Mouse (Mus musculus): ENCODE measurements around the gene Ltk. TPM values are rescaled to one million over a fixed set of nuclear protein-coding genes. Genes with fewer than 3 reads are reported as not detected.
"Not testable (repeated sequence)": the region's sequence is repeated elsewhere in the genome, so short reads cannot be mapped to it uniquely, and the experiment has no call there.

Gene Ltk
- polyA plus RNA-seq, 1 experiment from 2014 or later, result 0.86 TPM

DNA sequence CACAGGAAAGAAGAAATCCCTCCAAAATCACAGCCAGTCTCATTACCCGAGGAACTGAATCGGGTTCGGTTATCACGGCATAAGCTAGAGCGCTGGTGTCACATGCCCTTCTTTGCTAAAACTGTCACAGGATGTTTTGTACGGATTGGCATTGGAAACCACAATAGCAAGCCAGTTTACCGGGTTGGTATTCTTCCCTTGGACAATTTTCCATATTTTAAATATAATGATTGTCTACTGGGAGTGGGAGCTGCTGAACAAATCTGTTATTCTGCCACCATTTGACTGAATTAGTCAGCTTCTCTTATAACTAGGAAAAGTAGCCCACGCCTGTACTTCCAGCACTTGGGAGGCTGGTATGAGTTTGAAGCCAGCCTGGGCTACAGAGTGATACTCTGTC, 39.2 kb downstream of the Ltk start:
- Histone ChIP-seq H3K27ac (ENCODE audit: low read length) (no peak overlapping the region), H3K4me3 (ENCODE audit: low read length) (no peak overlapping the region), H3K27me3 (replicated peaks; ENCODE audit: control insufficient read depth, insufficient read depth, low read length) (no peaks in the 10 kb centered on the region), H3K36me3 (ENCODE audit: control insufficient read depth, insufficient read depth, low read length) (peaks cover 14% of the 10 kb centered on the region; the same call in 1 of the 2 replicates), H3K4me2 (ENCODE audit: low read depth, low read length) (no peak overlapping the region), H3K9ac (ENCODE audit: low read depth, low read length) (no peak overlapping the region), H3K4me1 (ENCODE audit: control insufficient read depth, insufficient read depth, low read length) (no peaks in the 10 kb centered on the region), H3K9me3 (ENCODE audit: control insufficient read depth, low read length) (no peaks in the 10 kb centered on the region)
- no peak for ATAC-seq
- 93% methylated on average over 8 of the region's 8 CpGs for WGBS

DNA sequence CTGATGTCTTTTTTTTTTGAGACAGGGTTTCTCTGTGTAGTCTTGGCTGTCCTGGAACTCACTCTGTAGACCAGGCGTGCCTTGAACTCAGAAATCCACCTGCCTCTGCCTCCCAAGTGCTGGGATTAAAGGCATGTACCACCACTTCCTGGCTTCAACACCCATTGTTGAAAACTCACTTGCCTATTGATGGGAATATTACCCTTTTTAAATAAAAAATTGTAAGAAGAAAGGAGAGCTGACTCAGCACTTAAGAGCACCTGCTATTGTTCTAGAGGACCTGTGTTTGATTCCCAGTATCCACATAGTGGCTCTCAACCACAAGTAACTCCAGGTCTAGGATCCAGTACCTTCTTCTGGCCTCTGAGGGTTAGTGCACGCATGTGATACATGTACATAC, 44.4 kb downstream of the Ltk start:
- H3K9ac ChIP-seq (ENCODE audit: low read depth, low read length); H3K27me3 ChIP-seq (replicated peaks; ENCODE audit: control insufficient read depth, insufficient read depth, low read length); H3K4me3 ChIP-seq (ENCODE audit: low read length); H3K9me3 ChIP-seq (ENCODE audit: control insufficient read depth, low read length); H3K27ac ChIP-seq (ENCODE audit: low read length); H3K4me2 ChIP-seq (ENCODE audit: low read depth, low read length); H3K4me1 ChIP-seq (ENCODE audit: control insufficient read depth, insufficient read depth, low read length); ATAC-seq; H3K36me3 ChIP-seq (ENCODE audit: control insufficient read depth, insufficient read depth, low read length): not testable (repeated sequence)
- 93% methylated on average over 2 of the region's 2 CpGs for WGBS

DNA sequence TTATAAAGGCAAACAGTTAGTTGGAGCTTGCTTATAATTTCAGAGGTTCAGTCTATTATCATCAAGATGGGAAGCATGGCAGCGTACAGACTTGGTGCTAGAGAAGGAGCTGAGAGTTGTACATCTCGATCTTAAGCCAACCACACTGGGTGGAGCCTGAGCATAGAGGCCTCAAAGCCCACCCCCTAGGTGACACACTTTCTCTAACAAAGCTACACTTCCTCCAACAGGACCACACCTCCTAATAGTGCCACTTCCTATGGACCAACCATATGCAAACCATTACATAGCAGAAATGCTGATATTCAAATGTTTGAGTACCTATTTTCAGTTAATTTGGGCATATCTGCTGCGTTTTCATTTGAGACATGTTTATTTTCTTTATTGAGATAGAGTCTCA, 50.2 kb downstream of the Ltk start:
- no peak for ATAC-seq
- Histone ChIP-seq H3K4me1 (ENCODE audit: control insufficient read depth, insufficient read depth, low read length) (no peaks in the 10 kb centered on the region), H3K27me3 (replicated peaks; ENCODE audit: control insufficient read depth, insufficient read depth, low read length) (no peaks in the 10 kb centered on the region), H3K36me3 (ENCODE audit: control insufficient read depth, insufficient read depth, low read length) (no peaks in the 10 kb centered on the region; the same call in 1 of the 2 replicates), H3K27ac (ENCODE audit: low read length) (no peak overlapping the region), H3K9me3 (ENCODE audit: control insufficient read depth, low read length) (no peaks in the 10 kb centered on the region), H3K4me3 (ENCODE audit: low read length) (no peak overlapping the region), H3K4me2 (ENCODE audit: low read depth, low read length) (no peak overlapping the region), H3K9ac (ENCODE audit: low read depth, low read length) (no peak overlapping the region)
- WGBS, result 93% methylated on average over 3 of the region's 3 CpGs

DNA sequence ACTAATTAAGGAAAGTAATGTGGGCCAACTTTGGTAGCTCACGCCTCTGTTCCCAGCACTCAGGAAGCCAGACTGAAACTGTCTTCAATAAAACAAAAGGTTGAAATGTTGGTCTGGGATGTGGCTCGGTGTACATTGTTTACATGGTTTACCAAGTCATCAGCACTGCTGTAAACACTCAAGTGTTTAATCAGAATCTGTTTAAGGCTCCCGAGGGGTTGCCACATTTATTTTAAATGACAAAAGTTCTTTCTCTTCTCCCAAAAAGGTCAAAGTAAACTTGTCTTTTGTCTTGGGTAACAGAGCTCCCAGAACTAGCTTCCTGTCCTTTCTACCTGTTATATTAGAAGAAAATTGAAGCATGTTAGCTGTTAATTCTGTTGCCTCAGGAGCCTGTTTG, 52.6 kb downstream of the Ltk start:
- Histone ChIP-seq H3K4me3 (ENCODE audit: low read length) (no peak overlapping the region), H3K36me3 (ENCODE audit: control insufficient read depth, insufficient read depth, low read length) (no peaks in the 10 kb centered on the region; the same call in 1 of the 2 replicates), H3K4me2 (ENCODE audit: low read depth, low read length) (no peak overlapping the region), H3K4me1 (ENCODE audit: control insufficient read depth, insufficient read depth, low read length) (no peaks in the 10 kb centered on the region), H3K27ac (ENCODE audit: low read length) (no peak overlapping the region), H3K27me3 (replicated peaks; ENCODE audit: control insufficient read depth, insufficient read depth, low read length) (no peaks in the 10 kb centered on the region), H3K9me3 (ENCODE audit: control insufficient read depth, low read length) (no peaks in the 10 kb centered on the region), H3K9ac (ENCODE audit: low read depth, low read length) (no peak overlapping the region)
- ATAC-seq, result no peak
- WGBS, result 83% methylated on average over 3 of the region's 3 CpGs

DNA sequence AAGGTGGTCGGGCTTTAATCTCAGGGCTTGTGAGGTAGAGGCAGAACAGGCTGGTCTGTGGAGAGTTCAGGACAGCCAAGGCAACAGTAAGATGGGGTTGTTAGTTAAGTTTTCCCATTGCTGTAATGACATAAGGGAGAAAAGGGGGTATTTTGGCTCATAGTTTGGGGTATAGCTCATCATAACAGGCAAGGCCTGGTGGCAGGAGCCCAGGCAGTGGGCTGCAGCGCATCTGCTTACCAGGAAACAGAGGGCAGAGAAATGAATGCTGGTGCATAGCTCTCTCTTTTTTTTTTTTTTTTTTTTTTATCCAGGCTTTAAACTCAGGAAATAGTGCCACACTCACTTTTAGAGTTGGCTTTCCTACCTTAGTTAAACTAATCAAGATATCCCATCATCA, 57.1 kb downstream of the Ltk start:
- ATAC-seq, result no peak
- H3K4me1 ChIP-seq (ENCODE audit: control insufficient read depth, insufficient read depth, low read length), result no peaks in the 10 kb centered on the region
- H3K9ac ChIP-seq (ENCODE audit: low read depth, low read length), result no peak overlapping the region
- H3K4me3 ChIP-seq (ENCODE audit: low read length), result no peak overlapping the region
- WGBS, result 93% methylated on average over 2 of the region's 2 CpGs
- no peak overlapping the region for H3K4me2 ChIP-seq (ENCODE audit: low read depth, low read length)
- H3K36me3 ChIP-seq (ENCODE audit: control insufficient read depth, insufficient read depth, low read length), result no peaks in the 10 kb centered on the region
- no peaks in the 10 kb centered on the region for H3K27me3 ChIP-seq (replicated peaks; ENCODE audit: control insufficient read depth, insufficient read depth, low read length)
- no peak overlapping the region for H3K27ac ChIP-seq (ENCODE audit: low read length)
- no peaks in the 10 kb centered on the region for H3K9me3 ChIP-seq (ENCODE audit: control insufficient read depth, low read length)

Other genes with a start within 250 kb of the Ltk start
- gene Exd1, start 212.8 kb downstream of the Ltk start, polyA plus RNA-seq (2015; fragmentation: Nextera tagmentation; extraction: Ambion mirVana), result 0.36 and 0.39 TPM in 2 replicates
- 56.7 and 60.6 TPM in 2 replicates for gene Chp1, start 212.7 kb downstream of the Ltk start, polyA plus RNA-seq (2015; fragmentation: Nextera tagmentation; extraction: Ambion mirVana)
- 50.5 and 57.1 TPM in 2 replicates for gene Nusap1, start 142.1 kb downstream of the Ltk start, polyA plus RNA-seq (2015; fragmentation: Nextera tagmentation; extraction: Ambion mirVana)
- gene Oip5, start 142.0 kb downstream of the Ltk start, polyA plus RNA-seq (2015; fragmentation: Nextera tagmentation; extraction: Ambion mirVana), result 18.2 and 23.6 TPM in 2 replicates
- 47.9 and 56.0 TPM in 2 replicates for gene Ndufaf1, start 97.6 kb downstream of the Ltk start, polyA plus RNA-seq (2015; fragmentation: Nextera tagmentation; extraction: Ambion mirVana)
- gene Rtf1, start 85.4 kb downstream of the Ltk start, polyA plus RNA-seq (2015; fragmentation: Nextera tagmentation; extraction: Ambion mirVana), result 23.8 and 29.6 TPM in 2 replicates
- gene Itpka, start 18.1 kb downstream of the Ltk start, polyA plus RNA-seq (2015; fragmentation: Nextera tagmentation; extraction: Ambion mirVana), result 7.5 and 7.9 TPM in 2 replicates
- 22.9 and 23.8 TPM in 2 replicates for gene Rpap1, start 27.1 kb upstream of the Ltk start, polyA plus RNA-seq (2015; fragmentation: Nextera tagmentation; extraction: Ambion mirVana)
- gene Tyro3, start 37.3 kb upstream of the Ltk start, polyA plus RNA-seq (2015; fragmentation: Nextera tagmentation; extraction: Ambion mirVana), result 11.4 and 12.9 TPM in 2 replicates
- 14.7 and 14.9 TPM in 2 replicates for gene Mga, start 136.8 kb upstream of the Ltk start, polyA plus RNA-seq (2015; fragmentation: Nextera tagmentation; extraction: Ambion mirVana)
- 2.0 and 2.4 TPM in 2 replicates for gene Mapkbp1, start 212.3 kb upstream of the Ltk start, polyA plus RNA-seq (2015; fragmentation: Nextera tagmentation; extraction: Ambion mirVana)

Data from intestine, embryonic 16.5 days (tissue).